Mouse (Mus musculus): ENCODE results near the gene Ercc2. TPM values are rescaled to one million over a fixed set of nuclear protein-coding genes. Genes with fewer than 3 reads are reported as not detected.

Gene Ercc2
- 1.4 and 1.6 TPM in 2 replicates for polyA plus RNA-seq (2012)

DNA sequence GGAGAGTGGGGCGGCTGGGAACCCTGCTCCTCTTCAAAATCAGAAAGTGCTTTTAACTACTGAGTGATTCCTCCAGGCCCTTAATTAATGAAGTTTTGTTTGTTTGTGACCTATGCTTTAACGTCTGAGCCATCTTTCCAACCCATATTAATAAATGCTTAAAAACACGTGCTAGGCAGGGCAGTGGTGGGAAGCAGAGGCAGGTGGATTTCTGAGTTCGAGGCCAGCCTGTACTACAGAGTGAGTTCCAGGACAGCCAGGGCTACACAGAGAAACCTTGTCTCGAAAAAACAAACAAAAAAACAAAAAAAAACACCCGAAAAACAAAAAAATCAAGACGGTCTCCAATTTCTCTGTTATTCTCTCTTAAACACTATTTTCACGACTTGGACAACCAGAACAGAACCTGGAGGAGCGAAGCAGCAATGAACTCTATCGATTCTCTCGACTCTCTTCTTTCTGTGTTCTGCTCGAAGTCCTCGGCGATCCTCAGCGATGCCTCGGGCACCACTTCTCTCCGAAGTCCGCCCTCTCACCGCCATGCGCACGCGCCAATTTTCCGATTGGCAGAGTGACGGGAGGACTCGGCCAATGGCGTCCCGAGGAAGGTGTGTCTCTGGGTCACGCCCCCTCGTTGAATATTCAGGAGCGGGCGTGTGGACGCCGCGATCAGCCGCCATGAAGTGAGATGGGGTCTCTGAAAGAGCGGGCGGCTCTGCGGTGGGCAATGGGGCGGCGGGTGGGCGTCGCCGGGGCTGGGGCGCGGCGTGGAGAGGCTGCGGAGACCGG lies at the start of gene Ercc2:
Gene Ercc2 (plus strand): TSS at position 634 of the 789 bp plus-strand sequence.
- H3K36me3 ChIP-seq (ENCODE audit: control insufficient read depth): peaks cover 33% of the 10 kb centered on the region
- no peaks in the 10 kb centered on the region for H3K27me3 ChIP-seq (ENCODE audit: control insufficient read depth)
- no peaks in the 10 kb centered on the region for H3K9me3 ChIP-seq (ENCODE audit: control insufficient read depth, low read length)
- H3K4me3 ChIP-seq (replicated peaks): peak within 1 kb of the TSS; percentile 90
- TF ChIP-seq GATA1 (IDR thresholded peaks at IDR 0.05; ENCODE audit: low read length) (no peak), TAL1 (IDR thresholded peaks at IDR 0.05; ENCODE audit: low read length) (no peak)
- H3K4me1 ChIP-seq (ENCODE audit: control insufficient read depth): peaks cover 26% of the 10 kb centered on the region

- H3K36me3 ChIP-seq (ENCODE audit: control insufficient read depth): no peaks in the 10 kb centered on the region
- H3K4me1 ChIP-seq (ENCODE audit: control insufficient read depth): peaks cover 14% of the 10 kb centered on the region
- no peak for TF ChIP-seq TAL1 (IDR thresholded peaks at IDR 0.05; ENCODE audit: low read length)
- no peak for TF ChIP-seq GATA1 (IDR thresholded peaks at IDR 0.05; ENCODE audit: low read length)
- peaks cover 6% of the 10 kb centered on the region for H3K9me3 ChIP-seq (ENCODE audit: control insufficient read depth, low read length)
- H3K27me3 ChIP-seq (ENCODE audit: control insufficient read depth): peaks cover 56% of the 10 kb centered on the region
- H3K4me3 ChIP-seq (replicated peaks): peak overlapping the region; percentile 63
These were observed 49.0 kb upstream of the Ercc2 start for GRCm38 (mm10) chr7:19332709-19333352.

GRCm38 (mm10) chr7:19335583-19335982 lies 46.2 kb upstream of the Ercc2 start:
- Histone ChIP-seq H3K36me3 (ENCODE audit: control insufficient read depth) (no peaks in the 10 kb centered on the region), H3K4me3 (replicated peaks) (no peak overlapping the region), H3K27me3 (ENCODE audit: control insufficient read depth) (peaks cover 61% of the 10 kb centered on the region), H3K9me3 (ENCODE audit: control insufficient read depth, low read length) (no peaks in the 10 kb centered on the region), H3K4me1 (ENCODE audit: control insufficient read depth) (peaks cover 10% of the 10 kb centered on the region)
- TF ChIP-seq GATA1 (IDR thresholded peaks at IDR 0.05; ENCODE audit: low read length): no peak
- no peak for TF ChIP-seq TAL1 (IDR thresholded peaks at IDR 0.05; ENCODE audit: low read length)

GRCm38 (mm10) chr7:19337122-19337521 lies 44.7 kb upstream of the Ercc2 start:
- Histone ChIP-seq H3K4me3 (replicated peaks) (no peak overlapping the region), H3K4me1 (ENCODE audit: control insufficient read depth) (peaks cover 10% of the 10 kb centered on the region), H3K27me3 (ENCODE audit: control insufficient read depth) (peaks cover 65% of the 10 kb centered on the region), H3K36me3 (ENCODE audit: control insufficient read depth) (no peaks in the 10 kb centered on the region), H3K9me3 (ENCODE audit: control insufficient read depth, low read length) (no peaks in the 10 kb centered on the region)
- TF ChIP-seq GATA1 (IDR thresholded peaks at IDR 0.05; ENCODE audit: low read length) (no peak), TAL1 (IDR thresholded peaks at IDR 0.05; ENCODE audit: low read length) (no peak)

DNA sequence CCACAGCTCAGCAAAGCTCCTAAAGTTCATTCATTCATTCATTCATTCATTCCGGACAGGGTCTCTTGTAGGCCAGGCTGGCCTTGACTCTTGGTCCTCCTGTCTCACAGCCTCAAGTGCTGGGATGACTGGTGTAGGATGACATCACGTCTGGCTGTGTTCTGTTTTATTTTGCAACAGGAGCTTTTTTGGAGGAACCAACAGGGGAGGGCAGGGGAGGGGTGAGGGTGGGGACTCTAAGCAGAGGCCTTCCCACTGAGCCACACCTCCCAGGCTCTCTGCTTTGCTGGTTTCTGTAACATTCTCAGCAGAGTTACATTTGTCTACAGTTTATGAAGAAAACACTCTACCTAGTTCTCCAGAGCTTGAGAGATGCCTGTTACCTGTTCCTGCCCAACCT lies 43.8 kb upstream of the Ercc2 start:
- H3K9me3 ChIP-seq (ENCODE audit: control insufficient read depth, low read length): no peaks in the 10 kb centered on the region
- H3K4me1 ChIP-seq (ENCODE audit: control insufficient read depth): peaks cover 9% of the 10 kb centered on the region
- H3K36me3 ChIP-seq (ENCODE audit: control insufficient read depth): no peaks in the 10 kb centered on the region
- no peak overlapping the region for H3K4me3 ChIP-seq (replicated peaks)
- peaks cover 65% of the 10 kb centered on the region for H3K27me3 ChIP-seq (ENCODE audit: control insufficient read depth)
- TF ChIP-seq GATA1 (IDR thresholded peaks at IDR 0.05; ENCODE audit: low read length) (no peak), TAL1 (IDR thresholded peaks at IDR 0.05; ENCODE audit: low read length) (no peak)

DNA sequence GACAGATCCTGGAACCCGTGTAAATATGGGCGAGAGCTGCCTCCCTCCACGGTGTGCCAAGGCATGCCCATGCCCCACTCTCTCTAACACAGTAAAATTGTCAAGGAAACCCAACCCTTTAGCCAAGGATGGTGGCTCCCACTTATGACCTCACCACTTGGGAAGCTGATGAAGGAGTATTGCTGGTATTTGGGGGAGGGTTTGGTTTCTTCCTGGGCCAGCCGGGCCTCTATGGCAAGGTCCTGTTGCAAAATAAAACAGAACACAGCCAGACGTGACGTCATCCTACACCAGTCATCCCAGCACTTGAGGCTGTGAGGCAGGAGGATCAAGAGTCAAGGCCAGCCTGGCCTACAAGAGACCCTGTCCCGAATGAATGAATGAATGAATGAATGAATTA lies 43.2 kb upstream of the Ercc2 start:
- TF ChIP-seq TAL1 (IDR thresholded peaks at IDR 0.05; ENCODE audit: low read length): no peak
- Histone ChIP-seq H3K36me3 (ENCODE audit: control insufficient read depth) (no peaks in the 10 kb centered on the region), H3K9me3 (ENCODE audit: control insufficient read depth, low read length) (no peaks in the 10 kb centered on the region), H3K4me3 (replicated peaks) (no peak overlapping the region), H3K4me1 (ENCODE audit: control insufficient read depth) (peaks cover 10% of the 10 kb centered on the region), H3K27me3 (ENCODE audit: control insufficient read depth) (peaks cover 65% of the 10 kb centered on the region)

DNA sequence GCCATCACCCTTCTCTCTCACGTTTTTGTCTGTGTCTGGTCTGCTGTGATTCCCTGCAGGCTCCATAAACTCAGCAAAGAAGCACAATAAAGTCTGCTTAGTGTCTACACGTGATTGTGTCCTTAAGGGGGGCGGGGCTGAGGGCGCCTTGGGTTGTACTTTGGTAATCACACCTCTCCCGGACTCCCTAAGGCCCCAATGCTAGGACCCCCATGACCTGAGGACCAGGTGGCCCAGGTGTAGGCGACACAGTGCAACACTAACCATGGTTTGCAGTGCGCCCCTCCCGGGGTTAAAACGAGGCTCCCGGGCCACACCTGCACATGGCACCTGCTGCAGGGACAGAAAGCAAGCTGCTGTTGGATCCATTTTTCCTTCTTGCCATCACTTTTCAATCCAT lies 40.6 kb upstream of the Ercc2 start:
- Histone ChIP-seq H3K4me3 (replicated peaks) (no peak overlapping the region), H3K9me3 (ENCODE audit: control insufficient read depth, low read length) (no peaks in the 10 kb centered on the region), H3K27me3 (ENCODE audit: control insufficient read depth) (peaks cover 73% of the 10 kb centered on the region), H3K36me3 (ENCODE audit: control insufficient read depth) (no peaks in the 10 kb centered on the region), H3K4me1 (ENCODE audit: control insufficient read depth) (peaks cover 29% of the 10 kb centered on the region)
- TF ChIP-seq TAL1 (IDR thresholded peaks at IDR 0.05; ENCODE audit: low read length): no peak
- no peak for TF ChIP-seq GATA1 (IDR thresholded peaks at IDR 0.05; ENCODE audit: low read length)

GRCm38 (mm10) chr7:19341761-19342409 lies 39.9 kb upstream of the Ercc2 start:
- Histone ChIP-seq H3K4me1 (ENCODE audit: control insufficient read depth) (peaks cover 29% of the 10 kb centered on the region), H3K4me3 (replicated peaks) (no peak overlapping the region), H3K9me3 (ENCODE audit: control insufficient read depth, low read length) (no peaks in the 10 kb centered on the region), H3K27me3 (ENCODE audit: control insufficient read depth) (peaks cover 71% of the 10 kb centered on the region), H3K36me3 (ENCODE audit: control insufficient read depth) (no peaks in the 10 kb centered on the region)
- TF ChIP-seq GATA1 (IDR thresholded peaks at IDR 0.05; ENCODE audit: low read length): no peak
- TF ChIP-seq TAL1 (IDR thresholded peaks at IDR 0.05; ENCODE audit: low read length): no peak

DNA sequence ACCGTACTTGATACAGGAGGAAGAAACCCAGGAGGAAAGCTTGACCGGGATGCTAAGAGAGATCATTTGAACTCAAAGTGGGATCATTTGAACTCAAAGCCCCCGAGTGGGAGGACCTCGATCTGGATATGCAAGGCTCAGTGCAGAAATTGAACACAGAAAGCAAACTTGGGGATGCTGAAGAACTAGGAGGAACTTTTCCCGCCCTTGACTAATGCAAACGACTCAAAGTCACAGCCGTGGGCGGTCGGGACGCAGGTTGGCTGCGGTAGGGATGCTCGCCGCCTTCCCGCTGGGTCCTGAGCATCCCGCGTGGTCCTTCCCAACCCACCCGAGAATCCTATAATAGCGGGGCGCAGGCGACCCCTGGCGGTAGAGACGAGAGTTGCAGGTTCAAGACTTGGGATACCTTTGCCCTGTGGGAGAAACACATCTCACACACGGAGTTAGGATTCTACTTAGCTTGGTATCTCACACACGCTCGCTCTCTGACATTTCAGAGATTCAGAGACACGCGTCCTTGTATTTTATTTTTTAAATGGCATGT lies 39.3 kb upstream of the Ercc2 start:
- TF ChIP-seq GATA1 (IDR thresholded peaks at IDR 0.05; ENCODE audit: low read length): no peak
- TF ChIP-seq TAL1 (IDR thresholded peaks at IDR 0.05; ENCODE audit: low read length): no peak
- Histone ChIP-seq H3K4me1 (ENCODE audit: control insufficient read depth) (peaks cover 29% of the 10 kb centered on the region), H3K36me3 (ENCODE audit: control insufficient read depth) (no peaks in the 10 kb centered on the region), H3K9me3 (ENCODE audit: control insufficient read depth, low read length) (no peaks in the 10 kb centered on the region), H3K4me3 (replicated peaks) (no peak overlapping the region), H3K27me3 (ENCODE audit: control insufficient read depth) (peaks cover 65% of the 10 kb centered on the region)

All from erythroblast, embryonic 14.5 days (primary cell).